Mouse (Mus musculus): ENCODE results near the gene Opa1.

The Opa1 gene

GRCm38 (mm10) chr16:29656187-29656825 is 77.2 kb downstream of the Opa1 start:
- DNase-seq (ENCODE audit: low spot score) = no peak

- DNase-seq (ENCODE audit: low spot score) = no peak
Observed at GRCm38 (mm10) chr16:29656901-29657300, 77.8 kb downstream of the Opa1 start.

- DNase-seq (ENCODE audit: low spot score) = no peak
Observed at GRCm38 (mm10) chr16:29657650-29658548, 78.8 kb downstream of the Opa1 start.

- no peak for DNase-seq (ENCODE audit: low spot score)
Observed at GRCm38 (mm10) chr16:29659101-29659810, 80.1 kb downstream of the Opa1 start.

- DNase-seq (ENCODE audit: low spot score) = no peak
Observed at GRCm38 (mm10) chr16:29663042-29663758, 84.1 kb downstream of the Opa1 start.

GRCm38 (mm10) chr16:29664392-29664791 is 85.3 kb downstream of the Opa1 start:
- DNase-seq (ENCODE audit: low spot score) = no peak

- no peak for DNase-seq (ENCODE audit: low spot score)
Observed at GRCm38 (mm10) chr16:29666991-29667701, 88.0 kb downstream of the Opa1 start.

GRCm38 (mm10) chr16:29667702-29668061 is 88.5 kb downstream of the Opa1 start:
- no peak for DNase-seq (ENCODE audit: low spot score)

- no peak for DNase-seq (ENCODE audit: low spot score)
Observed at GRCm38 (mm10) chr16:29668451-29668850, 89.3 kb downstream of the Opa1 start.

- no peak for DNase-seq (ENCODE audit: low spot score)
Observed at GRCm38 (mm10) chr16:29670806-29671205, 91.7 kb downstream of the Opa1 start.

- DNase-seq (ENCODE audit: low spot score) = no peak
Observed at GRCm38 (mm10) chr16:29673230-29673629, 94.1 kb downstream of the Opa1 start.

- no peak for DNase-seq (ENCODE audit: low spot score)
Observed at GRCm38 (mm10) chr16:29679607-29680006, 100.5 kb downstream of the Opa1 start.

GRCm38 (mm10) chr16:29680548-29681175 is 101.5 kb downstream of the Opa1 start:
- DNase-seq (ENCODE audit: low spot score) = no peak

- no peak for DNase-seq (ENCODE audit: low spot score)
Observed at GRCm38 (mm10) chr16:29682555-29683431, 103.7 kb downstream of the Opa1 start.

GRCm38 (mm10) chr16:29683563-29683962 is 104.4 kb downstream of the Opa1 start:
- no peak for DNase-seq (ENCODE audit: low spot score)

- DNase-seq (ENCODE audit: low spot score) = no peak
Observed at GRCm38 (mm10) chr16:29684111-29684510, 105.0 kb downstream of the Opa1 start.

GRCm38 (mm10) chr16:29684641-29685040 is 105.5 kb downstream of the Opa1 start:
- DNase-seq (ENCODE audit: low spot score) = no peak

GRCm38 (mm10) chr16:29686141-29686540 is 107.0 kb downstream of the Opa1 start:
- no peak for DNase-seq (ENCODE audit: low spot score)

GRCm38 (mm10) chr16:29687987-29688885 is 109.1 kb downstream of the Opa1 start:
- no peak for DNase-seq (ENCODE audit: low spot score)
